Mouse (Mus musculus) ES-E14 (cell line): ENCODE data around the gene Carmil1.

Experiments
- CHD2 ChIP-seq: IDR thresholded peaks from 2 replicates; pipeline ENCODE4 v1.6.1; 2014; ENCODE audit warnings: mild to moderate bottlenecking, low read depth, low read length, inconsistent platforms
- HCFC1 ChIP-seq: IDR thresholded peaks from 2 replicates; pipeline ENCODE4 v1.6.1; 2012; ENCODE audit warnings: low read length, inconsistent platforms, borderline replicate concordance; ENCODE audit not compliant: insufficient read depth
- MAFK ChIP-seq: IDR thresholded peaks from 2 replicates; pipeline ENCODE4 v1.6.1; 2014; ENCODE audit warnings: mild to moderate bottlenecking, low read depth, low read length, inconsistent platforms; ENCODE audit not compliant: insufficient read depth
- ZC3H11A ChIP-seq: IDR thresholded peaks from 2 replicates; pipeline ENCODE4 v1.6.1; 2012; ENCODE audit warnings: low read depth, mild to moderate bottlenecking, inconsistent platforms, low read length, borderline replicate concordance
- ZNF384 ChIP-seq: IDR thresholded peaks from 2 replicates; pipeline ENCODE4 v1.6.1; 2012; ENCODE audit warnings: low read depth, low read length, inconsistent platforms

DNA sequence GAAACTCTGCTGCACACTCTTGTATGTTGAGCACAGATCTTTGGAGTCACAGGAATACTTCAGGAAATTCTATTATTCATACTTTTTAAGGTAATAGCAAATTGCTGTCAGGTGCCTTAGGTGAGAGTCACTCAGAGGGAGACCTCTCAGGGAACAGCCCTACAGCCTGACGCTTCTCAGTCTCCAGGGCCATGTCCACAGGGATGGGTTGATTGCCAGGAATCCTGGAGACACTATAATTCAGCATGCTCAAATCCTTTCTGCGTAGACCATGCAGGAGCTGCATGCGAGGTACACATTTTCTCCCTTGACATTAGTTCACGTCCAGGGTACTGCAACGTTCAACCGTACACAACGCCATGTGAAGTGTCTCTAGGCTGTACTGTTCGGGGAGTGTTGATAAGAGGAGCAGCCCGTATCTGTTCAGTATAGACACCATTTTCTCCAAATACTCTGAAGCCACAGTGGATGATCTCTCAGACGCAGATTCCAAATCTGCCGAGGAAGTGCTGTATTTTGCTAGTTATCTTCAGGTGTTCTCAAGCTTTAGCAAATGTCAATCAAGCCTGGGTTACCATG lies 180.0 kb downstream of the Carmil1 start:
- TF ChIP-seq ZC3H11A = no peak
- TF ChIP-seq MAFK = no peak
- no peak for TF ChIP-seq ZNF384
- no peak for TF ChIP-seq CHD2
- no peak for TF ChIP-seq HCFC1
